Mouse (Mus musculus) kidney, postnatal 36 days (tissue): Measurements from ENCODE around the gene Myct1.

ENCODE experiments used
- DNase-seq, 2 experiments: peaks; one replicate each; pipeline ENCODE4 v3.0.0; 2021 to 2022; ENCODE audit warnings: mixed read lengths in 2 of 2

Myct1 gene

GRCm38 (mm10) chr10:5593464-5593863 is at the start of gene Myct1:
Gene Myct1, plus strand, starts transcription at chr10:5593775.
- peak; percentile 17 to 30 for DNase-seq

GRCm38 (mm10) chr10:5546428-5546827 is 47.1 kb upstream of the Myct1 start:
- DNase-seq = no peak

- DNase-seq = no peak
Measured at GRCm38 (mm10) chr10:5547769-5548168, 45.8 kb upstream of the Myct1 start.

- no peak for DNase-seq
Measured at GRCm38 (mm10) chr10:5548651-5549050, 44.9 kb upstream of the Myct1 start.

GRCm38 (mm10) chr10:5549871-5550167 is 43.8 kb upstream of the Myct1 start:
- DNase-seq = peak in 1 of 2 experiments; percentile 33

- peak; percentile 56 to 61 for DNase-seq
Measured at GRCm38 (mm10) chr10:5550168-5551021, 43.2 kb upstream of the Myct1 start.

GRCm38 (mm10) chr10:5551382-5551781 is 42.2 kb upstream of the Myct1 start, which contains the start of gene Syne1:
Gene Syne1, minus strand, starts transcription at chr10:5551482.
- no peak for DNase-seq

- peak in 1 of 2 experiments; percentile 25 for DNase-seq
Measured at GRCm38 (mm10) chr10:5554941-5555340, 38.6 kb upstream of the Myct1 start.

GRCm38 (mm10) chr10:5558808-5559207 is 34.8 kb upstream of the Myct1 start:
- DNase-seq = no peak

GRCm38 (mm10) chr10:5560526-5560925 is 33.0 kb upstream of the Myct1 start:
- no peak for DNase-seq

- DNase-seq = no peak
Measured at GRCm38 (mm10) chr10:5561706-5562105, 31.9 kb upstream of the Myct1 start.

- DNase-seq = no peak
Measured at GRCm38 (mm10) chr10:5568991-5569390, 24.6 kb upstream of the Myct1 start.

- no peak for DNase-seq
Measured at GRCm38 (mm10) chr10:5570059-5570458, 23.5 kb upstream of the Myct1 start.

GRCm38 (mm10) chr10:5571332-5571731 is 22.2 kb upstream of the Myct1 start:
- no peak for DNase-seq

GRCm38 (mm10) chr10:5573328-5573727 is 20.2 kb upstream of the Myct1 start:
- DNase-seq = peak in 1 of 2 experiments; percentile 18

- DNase-seq = peak; percentile 19 to 34
Measured at GRCm38 (mm10) chr10:5591061-5591460, 2.5 kb upstream of the Myct1 start.

- DNase-seq = peak; percentile 33 to 49
Measured at GRCm38 (mm10) chr10:5591996-5592395, 1.6 kb upstream of the Myct1 start.

GRCm38 (mm10) chr10:5594457-5594856 is 882 bp downstream of the Myct1 start:
- DNase-seq = peak in 1 of 2 experiments; percentile 15

- DNase-seq = no peak
Measured at GRCm38 (mm10) chr10:5596559-5596958, 3.0 kb downstream of the Myct1 start.

GRCm38 (mm10) chr10:5600123-5600522 is 6.5 kb downstream of the Myct1 start:
- DNase-seq = peak; percentile 62 to 82

- peak; percentile 36 for DNase-seq
Measured at GRCm38 (mm10) chr10:5603512-5603911, 9.9 kb downstream of the Myct1 start.

- peak; percentile 44 for DNase-seq
Measured at GRCm38 (mm10) chr10:5604371-5604770, 10.8 kb downstream of the Myct1 start.

- DNase-seq = peak in 1 of 2 experiments; percentile 25
Measured at GRCm38 (mm10) chr10:5608874-5609273, 15.3 kb downstream of the Myct1 start.

- DNase-seq = no peak
Measured at GRCm38 (mm10) chr10:5615186-5616040, 21.8 kb downstream of the Myct1 start.
